Mouse (Mus musculus) myocyte (in vitro differentiated cells): ENCODE measurements around the gene Raver1. TPM values are rescaled to one million over a fixed set of nuclear protein-coding genes. Genes with fewer than 3 reads are reported as not detected.

ENCODE experiments used
- H3K27me3 ChIP-seq: one replicate; pipeline ENCODE4 v1.6.1; 2011; ENCODE audit not compliant: control insufficient read depth, insufficient read depth, insufficient read length
- H3K36me3 ChIP-seq: one replicate; pipeline ENCODE4 v1.6.1; 2011; ENCODE audit not compliant: control insufficient read depth, insufficient read depth
- H3K4me2 ChIP-seq: one replicate; pipeline ENCODE4 v1.6.1; 2011; ENCODE audit warnings: low read depth, control low read depth
- H3K4me3 ChIP-seq: one replicate; pipeline ENCODE4 v1.5.1; 2011; ENCODE audit warnings: mild to moderate bottlenecking, control low read depth, moderate library complexity
- H3K79me2 ChIP-seq: one replicate; pipeline ENCODE4 v1.6.1; 2011; ENCODE audit not compliant: control insufficient read depth, insufficient read depth
- H3ac ChIP-seq: one replicate; pipeline ENCODE4 v1.6.1; 2011; ENCODE audit not compliant: control insufficient read depth, insufficient read length
- CEBPB ChIP-seq: IDR thresholded peaks from 2 replicates; pipeline ENCODE4 v1.6.1; 2011; ENCODE audit warnings: mild to moderate bottlenecking, moderate library complexity; ENCODE audit not compliant: poor library complexity, insufficient read depth, severe bottlenecking
- E2F4 ChIP-seq: IDR thresholded peaks from one replicate; pipeline ENCODE4 v1.6.1; 2011; ENCODE audit warnings: mild to moderate bottlenecking, control low read depth, moderate library complexity; ENCODE audit not compliant: insufficient read depth
- MAX ChIP-seq: IDR thresholded peaks from one replicate; pipeline ENCODE4 v1.6.1; 2011; ENCODE audit warnings: low read depth, mild to moderate bottlenecking, control low read depth
- MYOD1 ChIP-seq, 3 experiments: IDR thresholded peaks; one replicate each; pipeline ENCODE4 v1.6.1; 2011; ENCODE audit warnings: control low read depth in 2 of 3, low read depth in 2 of 3, mild to moderate bottlenecking in 2 of 3, moderate library complexity in 1 of 3; ENCODE audit not compliant: insufficient read length in 2 of 3, control insufficient read depth in 1 of 3
- MYOG ChIP-seq, 3 experiments: IDR thresholded peaks; one replicate each; pipeline ENCODE4 v1.6.1; 2011; ENCODE audit warnings: control low read depth in 2 of 3, low read depth in 2 of 3, mild to moderate bottlenecking in 2 of 3; ENCODE audit not compliant: insufficient read length in 2 of 3, control insufficient read depth in 1 of 3, insufficient read depth in 1 of 3
- POLR2A ChIP-seq: IDR thresholded peaks from one replicate; pipeline ENCODE4 v1.6.1; 2011; ENCODE audit warnings: low read depth, mild to moderate bottlenecking, control low read depth, moderate library complexity; ENCODE audit not compliant: insufficient read length
- POLR2AphosphoS2 ChIP-seq: IDR thresholded peaks from one replicate; pipeline ENCODE4 v1.6.1; 2011; ENCODE audit warnings: low read depth, control low read depth; ENCODE audit not compliant: insufficient read length
- REST ChIP-seq: IDR thresholded peaks from one replicate; pipeline ENCODE4 v1.6.1; 2011; ENCODE audit warnings: mild to moderate bottlenecking, control low read depth, moderate library complexity; ENCODE audit not compliant: insufficient read depth, insufficient read length
- SRF ChIP-seq: IDR thresholded peaks from one replicate; pipeline ENCODE4 v1.6.1; 2011; ENCODE audit warnings: low read depth; ENCODE audit not compliant: control insufficient read depth, insufficient read length
- TCF12 ChIP-seq: IDR thresholded peaks from one replicate; pipeline ENCODE4 v1.6.1; 2011; ENCODE audit warnings: mild to moderate bottlenecking, control low read depth; ENCODE audit not compliant: poor library complexity, insufficient read depth, severe bottlenecking
- TCF3 ChIP-seq: IDR thresholded peaks from one replicate; pipeline ENCODE4 v1.6.1; 2011; ENCODE audit warnings: low read depth, control low read depth; ENCODE audit not compliant: insufficient read length
- USF1 ChIP-seq: IDR thresholded peaks from one replicate; pipeline ENCODE4 v1.6.1; 2011; ENCODE audit warnings: low read depth, mild to moderate bottlenecking, control low read depth, moderate library complexity
- polyA plus RNA-seq: library from polyadenylated mRNA; unstranded; fragments of >200 nt; fragmentation: generic; extraction: Trizol; gene quantifications from one replicate; pipeline ENCODE4 v1.2.1, GENCODE M21; 2012; ENCODE audit warnings: missing spikeins

Gene Raver1
- polyA plus RNA-seq, 1 experiment: 24.6 TPM

- no peak for TF ChIP-seq TCF3
- no peak for TF ChIP-seq REST
- no peak for TF ChIP-seq TCF12
- TF ChIP-seq SRF: peak; percentile 28
- peak in 1 of 3 experiments; percentile 62 for TF ChIP-seq MYOD1 (IDR thresholded peaks at IDR 0.05; ENCODE audit: control insufficient read depth in 1 of 3, insufficient read length in 2 of 3, low read depth in 2 of 3)
- TF ChIP-seq CEBPB: no peak
- no peak for TF ChIP-seq E2F4
- peak; percentile 98 for TF ChIP-seq USF1
- TF ChIP-seq POLR2A: peak; percentile 73
- peak in 1 of 3 experiments; percentile 44 for TF ChIP-seq MYOG (IDR thresholded peaks at IDR 0.05; ENCODE audit: control insufficient read depth in 1 of 3, insufficient read depth in 1 of 3, insufficient read length in 2 of 3, low read depth in 2 of 3)
- TF ChIP-seq MAX: no peak
- peak; percentile 99 for TF ChIP-seq POLR2AphosphoS2
These were observed 18.6 kb downstream of the Raver1 start, which contains the start of the genes Gm49373 and Fdx1l for GRCm38 (mm10) chr9:21073044-21073840. TSS of gene Gm49373 (minus strand) at chr9:21073096. TSS of gene Fdx1l (minus strand) at chr9:21073614.

GRCm38 (mm10) chr9:21072641-21073040 is 19.2 kb downstream of the Raver1 start:
- peak overlapping the region; percentile 56 for H3K4me3 ChIP-seq
- H3K4me2 ChIP-seq: peak overlapping the region; percentile 86
- no peaks in the 10 kb centered on the region for H3K27me3 ChIP-seq
- peaks cover 23% of the 10 kb centered on the region for H3K79me2 ChIP-seq
- TF ChIP-seq REST (no peak), POLR2AphosphoS2 (no peak), E2F4 (no peak), POLR2A (no peak), MYOG (IDR thresholded peaks at IDR 0.05; ENCODE audit: control insufficient read depth in 1 of 3, insufficient read depth in 1 of 3, insufficient read length in 2 of 3, low read depth in 2 of 3) (no peak), MAX (no peak), SRF (no peak), TCF3 (no peak), MYOD1 (IDR thresholded peaks at IDR 0.05; ENCODE audit: control insufficient read depth in 1 of 3, insufficient read length in 2 of 3, low read depth in 2 of 3) (no peak), CEBPB (no peak), TCF12 (no peak), USF1 (no peak)
- H3K36me3 ChIP-seq: peaks cover 1% of the 10 kb centered on the region
- peak overlapping the region; percentile 60 for H3ac ChIP-seq

More at GRCm38 (mm10) chr9:21073044-21073840, 18.6 kb downstream of the Raver1 start, which contains the start of the genes Gm49373 and Fdx1l:
- H3K79me2 ChIP-seq: peaks cover 23% of the 10 kb centered on the region
- H3ac ChIP-seq: peak within 1 kb of the TSS; percentile 60
- peaks cover 7% of the 10 kb centered on the region for H3K36me3 ChIP-seq
- H3K27me3 ChIP-seq: no peaks in the 10 kb centered on the region
- H3K4me3 ChIP-seq: peak within 1 kb of the TSS; percentile 56
- H3K4me2 ChIP-seq: peak within 1 kb of the TSS; percentile 87

- Histone ChIP-seq H3K4me2 (no peak within 1 kb of the TSS), H3K4me3 (no peak within 1 kb of the TSS), H3K36me3 (peaks cover under 1% of the 10 kb centered on the region), H3K79me2 (peaks cover 13% of the 10 kb centered on the region), H3K27me3 (no peaks in the 10 kb centered on the region), H3ac (no peak within 1 kb of the TSS)
- TF ChIP-seq POLR2A (no peak), REST (no peak), POLR2AphosphoS2 (no peak), TCF12 (no peak), SRF (no peak), E2F4 (no peak), MYOD1 (IDR thresholded peaks at IDR 0.05; ENCODE audit: control insufficient read depth in 1 of 3, insufficient read length in 2 of 3, low read depth in 2 of 3) (no peak)
These were observed 24.7 kb downstream of the Raver1 start, which contains the start of gene Zglp1 for GRCm38 (mm10) chr9:21067006-21067684. TSS of gene Zglp1 (minus strand) at chr9:21067093.

- H3ac ChIP-seq: no peak overlapping the region
- H3K27me3 ChIP-seq: no peaks in the 10 kb centered on the region
- H3K4me2 ChIP-seq: no peak overlapping the region
- TF ChIP-seq CEBPB (no peak), POLR2AphosphoS2 (no peak), TCF12 (no peak), SRF (no peak), REST (no peak), MAX (no peak), E2F4 (no peak), USF1 (no peak), POLR2A (no peak), MYOD1 (IDR thresholded peaks at IDR 0.05; ENCODE audit: control insufficient read depth in 1 of 3, insufficient read length in 2 of 3, low read depth in 2 of 3) (no peak), MYOG (IDR thresholded peaks at IDR 0.05; ENCODE audit: control insufficient read depth in 1 of 3, insufficient read depth in 1 of 3, insufficient read length in 2 of 3, low read depth in 2 of 3) (no peak), TCF3 (no peak)
- H3K79me2 ChIP-seq: no peaks in the 10 kb centered on the region
- H3K4me3 ChIP-seq: no peak overlapping the region
- H3K36me3 ChIP-seq: peaks cover 3% of the 10 kb centered on the region
These were observed 28.9 kb downstream of the Raver1 start for GRCm38 (mm10) chr9:21062928-21063327.
